Mouse (Mus musculus): ENCODE measurements around the gene Ints3.

Ints3 gene

GRCm38 (mm10) chr3:90446389-90447122, 13.1 kb upstream of the Ints3 start:
- intact Hi-C loops (cut with DNase I) = no loop called here

- intact Hi-C loops (cut with DNase I) = no loop called here
These were observed 12.2 kb upstream of the Ints3 start for GRCm38 (mm10) chr3:90445417-90446200.

DNA sequence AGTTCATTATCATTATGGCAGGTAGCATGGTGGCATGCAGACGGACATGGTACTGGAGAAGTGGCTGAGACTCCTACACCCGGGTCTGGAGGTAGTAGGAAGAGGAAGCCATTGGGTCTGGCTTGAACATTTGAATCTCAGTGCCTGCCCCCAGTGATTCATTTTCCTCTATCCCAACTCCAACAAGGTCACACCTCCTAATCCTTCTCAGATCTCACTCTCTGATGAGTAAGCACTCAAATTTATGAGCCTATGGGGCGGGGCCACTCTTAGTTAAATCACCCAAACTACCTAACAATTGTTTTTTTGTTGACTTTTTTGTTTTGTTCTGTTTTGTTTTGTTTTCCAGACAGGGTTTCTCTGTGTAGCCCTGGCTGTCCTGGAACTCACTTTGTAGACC, 10.6 kb upstream of the Ints3 start:
- intact Hi-C loops (cut with DNase I) = no loop called here

DNA sequence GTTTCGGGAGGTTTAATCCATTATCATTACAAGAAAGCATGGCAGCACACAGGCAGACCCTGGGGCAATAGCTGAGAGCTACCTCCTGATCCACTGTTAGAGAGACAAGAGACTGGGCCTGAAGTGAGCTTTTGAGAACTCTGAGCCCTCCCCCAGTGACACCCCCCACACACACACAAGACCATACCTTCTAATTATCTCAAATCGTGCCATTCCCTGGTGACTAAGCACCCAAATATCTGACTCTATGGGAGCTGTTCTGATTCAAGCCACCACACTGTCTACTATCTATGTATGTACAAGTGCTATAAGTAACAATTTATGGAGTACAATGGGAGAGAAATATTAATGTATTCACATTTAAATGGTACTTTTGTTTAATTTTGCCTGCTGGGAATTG, 7.3 kb upstream of the Ints3 start:
- intact Hi-C loops (cut with DNase I) = no loop called here

GRCm38 (mm10) chr3:90437131-90437530, 3.7 kb upstream of the Ints3 start:
- intact Hi-C loops (cut with DNase I) = no loop called here

DNA sequence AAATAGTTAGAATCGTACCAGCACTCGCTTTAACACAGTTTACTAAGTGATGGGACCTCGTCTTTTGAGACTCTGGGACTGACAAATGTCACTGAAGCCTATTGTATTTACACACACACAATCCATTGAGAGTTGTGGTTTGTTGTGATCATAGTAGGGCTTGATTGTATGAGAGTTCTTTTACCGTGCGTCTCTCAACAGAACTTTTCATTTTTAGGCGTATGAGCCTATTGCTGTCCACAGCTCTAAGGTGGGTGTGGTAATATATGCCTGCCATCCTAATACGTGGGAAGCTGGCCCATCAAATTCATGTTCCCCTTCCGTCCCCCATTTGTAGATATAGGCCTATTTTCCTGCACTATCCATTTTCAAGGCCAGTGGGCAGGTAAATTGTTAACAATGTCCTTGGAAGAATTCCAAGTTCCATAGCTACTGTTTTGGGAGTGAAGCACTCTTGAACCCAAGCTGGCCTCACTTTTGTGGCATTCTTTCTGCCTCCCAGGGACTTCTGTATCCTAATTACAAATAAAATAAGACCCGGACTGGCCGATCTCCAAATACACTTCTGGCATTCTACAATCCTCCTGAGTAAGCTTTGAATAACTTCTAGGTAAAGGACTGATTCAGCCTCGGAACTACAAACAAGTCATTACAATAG, 780 bp upstream of the Ints3 start:
- intact Hi-C loops (cut with DNase I) = no loop called here

DNA sequence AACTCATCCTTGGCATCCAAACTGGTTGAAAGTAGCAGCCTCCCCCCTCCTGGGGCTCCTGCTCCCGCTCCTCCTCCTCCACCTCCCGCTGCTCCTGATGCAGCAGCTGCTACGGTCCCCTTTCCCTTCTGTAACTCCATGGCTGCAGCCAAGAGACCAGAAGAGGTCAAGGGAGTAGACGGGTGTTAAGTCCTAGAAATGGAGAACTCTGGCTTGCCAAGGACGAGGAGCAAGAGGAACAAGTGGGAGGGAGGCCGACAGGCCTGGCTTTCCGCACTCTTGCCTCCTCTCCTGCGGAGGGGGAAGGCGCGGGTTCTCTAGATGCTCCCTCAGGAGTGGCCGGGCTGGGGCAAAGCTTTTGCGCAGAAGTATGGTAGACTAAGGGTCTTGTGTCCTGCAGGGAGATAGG, 607 bp downstream of the Ints3 start:
- intact Hi-C loops (cut with DNase I) = no loop called here

DNA sequence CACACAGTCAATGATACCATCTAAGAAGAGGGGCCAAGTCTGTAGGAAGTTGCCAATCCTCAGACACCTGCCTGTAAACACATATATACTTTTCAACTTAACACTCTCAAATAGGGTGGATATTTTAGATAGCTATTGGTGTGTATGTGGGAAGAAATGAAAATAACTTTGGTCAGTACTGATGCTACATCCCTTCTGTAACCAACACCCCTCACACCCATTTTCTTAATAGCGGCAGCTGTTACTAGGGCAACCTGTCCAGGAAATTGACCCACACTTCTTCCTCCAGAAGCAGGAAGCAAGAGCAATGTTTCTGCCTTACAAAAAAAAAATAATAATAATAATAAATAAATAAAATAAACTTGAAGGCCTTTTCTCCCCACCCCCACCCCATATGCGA, 1.1 kb downstream of the Ints3 start:
- intact Hi-C loops (cut with DNase I) = no loop called here

- intact Hi-C loops (cut with DNase I) = no loop called here
These were observed 3.8 kb downstream of the Ints3 start for GRCm38 (mm10) chr3:90429576-90429975.

DNA sequence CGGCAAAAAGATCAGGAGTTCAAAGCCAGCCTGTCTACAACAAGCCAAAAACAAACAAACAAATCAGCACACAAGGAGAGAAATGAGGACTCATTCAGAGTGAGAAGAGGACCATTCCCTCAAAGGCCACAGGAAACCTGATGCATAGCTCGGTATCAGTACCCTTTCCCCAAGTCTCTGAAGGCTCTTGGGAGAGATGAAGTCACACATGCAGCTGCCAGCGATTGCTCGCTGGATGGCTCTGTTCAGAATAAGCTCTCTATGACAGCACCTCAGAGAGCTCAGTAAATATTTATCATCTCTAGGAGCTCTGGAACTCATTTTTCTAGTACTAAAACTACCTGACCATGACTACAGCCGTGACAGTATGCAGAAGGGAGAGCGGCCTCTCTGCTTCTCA, 5.2 kb downstream of the Ints3 start:
- intact Hi-C loops (cut with DNase I) = no loop called here

DNA sequence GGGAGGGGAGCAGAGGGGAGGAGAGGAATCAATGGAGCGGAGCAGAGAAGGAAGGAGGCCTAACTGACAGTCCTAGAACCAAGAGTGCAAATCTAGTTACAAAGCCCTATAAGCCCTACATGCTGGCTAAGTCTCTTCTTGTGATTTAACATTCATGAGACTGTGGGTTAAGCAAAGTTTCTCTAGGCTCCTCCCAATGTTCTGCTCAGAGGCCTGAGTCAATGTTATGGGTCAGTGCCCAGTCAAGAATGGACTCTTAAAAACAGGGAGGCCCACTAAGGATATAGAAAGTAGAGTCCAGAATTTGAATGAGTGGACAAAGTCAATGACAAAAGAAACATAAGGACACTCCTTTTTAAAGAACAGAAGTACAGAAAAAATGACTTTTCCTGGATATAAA, 5.8 kb downstream of the Ints3 start:
- intact Hi-C loops (cut with DNase I) = no loop called here

- intact Hi-C loops (cut with DNase I) = no loop called here
These were observed 7.9 kb downstream of the Ints3 start for GRCm38 (mm10) chr3:90425499-90425898.

DNA sequence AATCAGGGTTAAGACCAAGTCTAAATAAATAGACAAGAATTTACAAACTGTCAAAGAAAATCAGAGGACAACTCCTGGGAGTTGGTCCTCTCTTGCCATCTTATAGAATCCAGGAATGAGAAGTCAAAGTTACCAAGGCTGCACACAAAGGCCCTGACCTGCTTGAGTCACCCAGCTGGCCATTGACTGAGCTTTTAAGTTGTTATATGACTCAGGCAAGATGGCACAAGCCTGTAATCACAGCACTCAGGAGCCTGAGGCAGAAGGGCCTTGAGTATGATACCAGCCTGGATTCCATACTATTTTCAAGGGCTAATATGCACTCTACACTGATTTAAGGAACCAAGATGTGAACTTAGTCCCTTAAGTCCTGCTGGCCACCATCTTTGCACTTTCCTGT, 9.9 kb downstream of the Ints3 start:
- intact Hi-C loops (cut with DNase I) = no loop called here

GRCm38 (mm10) chr3:90420696-90421095, 12.7 kb downstream of the Ints3 start:
- intact Hi-C loops (cut with DNase I) = no loop called here

DNA sequence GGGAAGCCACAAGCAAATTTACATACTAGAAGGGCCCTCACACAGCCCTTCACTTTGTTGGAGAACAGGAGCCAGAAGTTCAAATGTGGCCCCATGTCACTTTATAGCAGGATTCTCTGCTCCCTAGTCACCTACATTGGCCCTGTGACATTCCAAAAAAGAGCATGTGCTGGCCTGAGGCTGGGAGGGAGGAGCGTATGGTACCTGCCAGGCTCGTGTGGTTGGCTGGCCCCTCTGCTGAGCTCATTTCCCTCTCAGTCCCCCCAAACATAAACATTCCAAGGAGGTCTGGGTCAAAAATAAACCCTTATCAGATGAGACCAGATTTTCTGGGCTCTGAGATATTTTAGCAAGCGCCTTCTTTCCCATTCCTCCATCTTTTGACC, 20.4 kb downstream of the Ints3 start:
- intact Hi-C loops (cut with DNase I) = loop anchor here (2.0 kb wide), 1 partner anchor 54 kb away; no protein-coding TSS in a partner anchor

DNA sequence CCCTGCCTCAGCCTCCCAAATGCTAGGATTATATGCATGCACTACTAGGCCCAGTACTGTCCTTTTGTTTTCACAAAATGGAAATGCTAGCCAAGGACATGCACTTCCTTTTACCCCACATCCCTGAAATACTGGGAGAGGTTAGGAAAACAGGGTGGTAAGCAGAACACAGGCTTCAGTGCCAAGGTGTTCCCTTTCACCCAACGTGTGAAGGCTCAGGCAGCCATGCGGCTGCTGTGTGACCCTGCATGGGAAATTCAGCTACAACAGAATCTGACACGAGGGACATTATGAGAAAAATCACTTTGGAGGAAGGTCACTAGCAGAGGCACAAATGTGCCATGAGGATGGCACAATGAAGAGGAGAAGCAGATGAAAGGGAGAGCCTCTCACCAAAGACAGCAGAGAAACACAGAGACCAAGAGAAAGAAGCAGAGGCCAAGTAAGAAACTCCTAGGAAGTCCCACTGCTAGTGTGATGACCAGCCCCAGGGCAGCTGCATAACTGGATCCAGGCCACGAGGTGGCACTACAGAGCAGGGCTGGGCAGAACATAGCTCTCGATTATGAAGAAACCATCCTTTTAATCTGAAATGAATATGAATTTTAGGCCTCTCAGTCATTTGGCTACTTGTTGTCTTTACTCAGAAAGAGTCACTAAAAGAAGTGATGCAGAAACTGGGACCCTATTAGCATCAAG, 21.0 kb downstream of the Ints3 start:
- intact Hi-C loops (cut with DNase I) = loop anchor here (2.0 kb wide), 1 partner anchor 54 kb away; no protein-coding TSS in a partner anchor

DNA sequence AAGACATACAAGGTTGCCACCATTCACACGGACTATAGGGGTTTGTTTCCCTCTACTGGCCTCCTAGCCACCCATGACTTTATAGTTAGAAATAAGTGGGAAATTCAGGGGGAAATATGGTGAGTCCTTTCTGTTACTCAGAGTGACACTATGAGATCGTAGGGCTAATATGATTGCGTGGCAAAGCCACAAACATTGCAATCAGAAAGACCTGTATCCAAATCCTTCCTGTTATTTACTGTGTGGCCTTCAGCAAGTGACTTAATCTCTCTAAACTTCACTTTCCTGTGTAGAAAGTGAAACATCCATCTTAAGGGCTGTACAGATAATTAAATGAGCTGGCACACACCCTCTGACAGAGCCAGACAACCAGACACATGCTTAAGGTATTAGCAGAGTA, 24.7 kb downstream of the Ints3 start:
- intact Hi-C loops (cut with DNase I) = no loop called here

DNA sequence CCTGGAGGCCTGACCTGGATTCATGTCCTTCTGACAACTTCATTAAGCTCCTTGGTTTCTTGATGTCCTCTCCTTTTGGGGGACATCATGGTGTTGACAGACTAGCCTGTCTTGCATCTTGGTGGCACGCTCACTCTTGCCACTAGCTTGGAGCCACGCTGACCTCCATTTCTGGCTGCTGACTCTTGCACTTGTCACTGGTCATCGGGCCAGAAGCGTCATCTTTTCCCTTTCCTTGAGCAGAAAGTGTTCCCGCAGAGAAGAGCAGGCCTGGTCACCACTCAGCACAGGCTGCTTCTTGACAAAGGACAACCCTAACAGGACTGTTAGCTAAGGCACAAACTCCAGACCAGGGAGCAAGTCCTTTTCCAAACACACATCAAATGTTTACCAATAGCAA, 27.0 kb downstream of the Ints3 start:
- intact Hi-C loops (cut with DNase I) = no loop called here

DNA sequence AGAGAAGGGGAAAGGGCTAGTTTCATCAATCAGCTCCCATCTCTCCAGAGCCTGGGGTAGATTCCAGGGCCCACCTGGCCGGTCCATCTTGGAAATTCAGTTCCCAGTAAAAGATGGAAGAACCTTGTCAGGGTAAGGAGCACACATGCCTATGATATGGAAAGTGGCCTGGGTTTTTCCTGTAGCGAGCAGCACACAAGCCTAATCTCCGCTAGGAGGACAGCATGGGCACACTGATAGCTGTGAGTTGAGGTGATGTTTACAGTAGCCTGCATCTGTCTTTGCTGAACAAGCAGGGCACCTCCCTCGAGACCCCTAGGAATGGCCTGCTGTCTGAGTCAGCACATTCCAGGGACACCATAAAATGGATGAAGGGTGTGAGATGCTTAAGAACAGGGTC, 28.8 kb downstream of the Ints3 start:
- intact Hi-C loops (cut with DNase I) = no loop called here

DNA sequence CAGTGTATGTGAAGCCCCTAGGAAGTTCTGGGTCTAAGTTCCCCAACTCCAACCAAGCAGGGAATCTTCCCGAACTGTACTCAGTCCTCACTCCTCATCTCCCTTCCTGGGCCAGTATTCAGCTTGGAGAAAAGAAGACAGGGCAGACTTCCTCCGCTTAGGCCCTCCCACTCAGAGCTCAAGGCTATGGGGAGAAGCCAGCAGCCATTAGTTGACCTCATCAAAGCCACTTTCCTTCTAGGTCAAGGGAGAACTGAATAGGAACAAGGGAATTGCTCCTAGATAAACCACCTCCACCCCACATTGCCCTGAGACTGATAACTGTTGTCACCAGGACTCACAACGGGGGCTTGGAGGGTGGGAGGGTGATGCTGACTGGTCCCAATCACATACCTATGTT, 29.3 kb downstream of the Ints3 start:
- intact Hi-C loops (cut with DNase I) = no loop called here

- intact Hi-C loops (cut with DNase I) = no loop called here
These were observed 32.4 kb downstream of the Ints3 start for GRCm38 (mm10) chr3:90400993-90401392.

- intact Hi-C loops (cut with DNase I) = no loop called here
These were observed 37.8 kb downstream of the Ints3 start for GRCm38 (mm10) chr3:90395629-90396028.
